Mouse (Mus musculus) liver, embryonic 15.5 days (tissue): ENCODE data around the gene Hoxd8. TPM values are rescaled to one million over a fixed set of nuclear protein-coding genes. Genes with fewer than 3 reads are reported as not detected.

Experiments used
- ATAC-seq: fragments of 200-750 bp; cut with Nextera tagmentation; 2 replicates; pipeline ENCODE4 v1.8.0; 2017; ENCODE audit warnings: moderate number of reproducible peaks, mild to moderate bottlenecking, moderate library complexity; ENCODE audit not compliant: insufficient read depth
- H3K27ac ChIP-seq: fragments of 300-500 bp; sonication (generic); replicated peaks from 2 replicates; pipeline ENCODE4 v1.5.1; 2015; ENCODE audit warnings: mild to moderate bottlenecking, inconsistent platforms
- H3K27me3 ChIP-seq: fragments of 300-500 bp; sonication (generic); 2 replicates; pipeline ENCODE4 v1.6.1; 2015; ENCODE audit warnings: mild to moderate bottlenecking, inconsistent platforms
- H3K36me3 ChIP-seq: fragments of 300-500 bp; sonication (generic); replicated peaks from 2 replicates; pipeline ENCODE4 v1.6.1; 2015; ENCODE audit warnings: moderate library complexity, mild to moderate bottlenecking, inconsistent platforms
- H3K4me1 ChIP-seq: fragments of 300-500 bp; sonication (generic); replicated peaks from 2 replicates; pipeline ENCODE4 v1.6.1; 2015; ENCODE audit warnings: inconsistent platforms
- H3K4me2 ChIP-seq: fragments of 300-500 bp; sonication (generic); 2 replicates; pipeline ENCODE4 v1.6.1; 2015; ENCODE audit warnings: moderate library complexity, mild to moderate bottlenecking, inconsistent platforms
- H3K4me3 ChIP-seq: fragments of 300-500 bp; sonication (generic); replicated peaks from 2 replicates; pipeline ENCODE4 v1.5.1; 2015; ENCODE audit warnings: mild to moderate bottlenecking, inconsistent platforms
- H3K9ac ChIP-seq: fragments of 300-500 bp; sonication (generic); 2 replicates; pipeline ENCODE4 v1.6.1; 2015; ENCODE audit warnings: moderate library complexity, mild to moderate bottlenecking, inconsistent platforms
- H3K9me3 ChIP-seq: fragments of 300-500 bp; sonication (generic); replicated peaks from 2 replicates; pipeline ENCODE4 v1.6.1; 2016; ENCODE audit warnings: inconsistent platforms
- WGBS: fragments of 180-500 bp; shearing (Covaris S2); methylation state at CpG from one replicate; pipeline ENCODE4 v1.1.7; 2015; ENCODE audit warnings: mixed read lengths; ENCODE audit not compliant: insufficient replicate concordance; 5-methylcytosine and 5-hydroxymethylcytosine counted together
- microRNA counts: library from miRNA; unstranded; fragments of <30 nt; microRNA quantifications from one replicate; lab custom pipeline; 2016
- microRNA-seq: library from miRNA; unstranded; fragments of <30 nt; microRNA quantifications from one replicate; pipeline ENCODE4, GENCODE M21; 2016
- polyA plus RNA-seq: library from polyadenylated mRNA; unstranded; fragments of >200 nt; fragmentation: Nextera tagmentation; extraction: Ambion mirVana; gene quantifications from 2 replicates; pipeline ENCODE4 v1.2.1, GENCODE M21; 2015

Hoxd8 gene
- polyA plus RNA-seq, 1 experiment from 2014 or later, result 0.05 TPM

DNA sequence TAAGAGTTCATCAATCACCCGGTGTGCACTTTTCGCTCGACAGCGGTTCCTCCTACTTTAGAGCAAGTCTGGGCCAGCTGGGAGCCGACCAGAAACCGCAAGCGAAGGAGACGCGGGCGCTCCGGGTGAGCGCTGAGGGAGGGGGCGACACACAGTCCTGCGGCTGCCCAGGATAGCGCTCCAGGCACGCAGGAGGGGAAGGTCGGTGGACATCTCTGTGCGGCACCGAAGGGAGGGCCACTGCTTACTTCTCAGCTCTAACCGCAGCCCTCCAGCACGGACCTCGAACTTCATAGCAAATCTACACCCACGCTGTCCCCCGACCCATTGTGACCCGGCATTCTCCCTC, 48.7 kb downstream of the Hoxd8 start:
- Histone ChIP-seq H3K9ac (no peak overlapping the region), H3K4me1 (no peaks in the 10 kb centered on the region), H3K36me3 (no peaks in the 10 kb centered on the region), H3K4me2 (no peak overlapping the region), H3K27me3 (peaks cover 97% of the 10 kb centered on the region), H3K27ac (no peak overlapping the region), H3K4me3 (no peak overlapping the region), H3K9me3 (no peaks in the 10 kb centered on the region)
- 0% methylated on average over 25 of the region's 25 CpGs for whole genome bisulfite sequencing
- ATAC-seq, result no peak

DNA sequence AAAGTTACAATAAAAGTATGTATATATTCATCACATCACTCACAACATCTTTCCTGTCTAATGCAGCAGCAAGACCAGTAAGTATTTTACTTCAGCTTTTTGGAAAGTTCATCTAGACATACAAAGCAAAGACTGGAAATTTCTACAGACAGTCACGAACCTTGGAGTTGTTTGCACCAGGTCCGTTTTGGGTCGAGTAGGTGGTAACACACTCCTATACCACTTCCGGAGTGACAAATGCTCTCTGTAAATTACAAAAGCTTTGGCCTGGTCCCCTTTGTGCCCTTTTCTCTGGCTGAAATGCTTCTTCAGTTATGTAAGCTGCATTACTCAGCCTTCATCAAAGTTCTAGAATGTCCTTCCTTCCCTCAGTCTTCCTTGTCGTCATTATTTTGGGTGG, 49.3 kb downstream of the Hoxd8 start:
- Histone ChIP-seq H3K4me1 (no peaks in the 10 kb centered on the region), H3K4me2 (no peak overlapping the region), H3K9me3 (no peaks in the 10 kb centered on the region), H3K36me3 (no peaks in the 10 kb centered on the region), H3K27me3 (peaks cover 97% of the 10 kb centered on the region), H3K27ac (no peak overlapping the region), H3K9ac (no peak overlapping the region), H3K4me3 (no peak overlapping the region)
- 13% methylated on average over 5 of the region's 5 CpGs for WGBS
- no peak for ATAC-seq

MicroRNAs encoded within 50 kb of the gene (microRNA counts, 519-probe panel; counts per million panel counts)
- not detected for microRNA mmu-miR-10b (lab: Ali Mortazavi, UCI)

Small RNAs within 50 kb of the gene (microRNA-seq; reads per million reads assigned to microRNA genes)
- gene Gm44463 (not detected), gene Mir10b (874 reads per million, percentile 75 among the genes with 10 or more reads in this experiment)

Other genes with a start within 250 kb of the Hoxd8 start
- gene Lnpk, start 125.2 kb upstream of the Hoxd8 start, polyA plus RNA-seq, result 15.1 and 17.3 TPM in 2 replicates
- not detected in 2 replicates for gene Evx2, start 45.1 kb upstream of the Hoxd8 start, polyA plus RNA-seq
- gene Hoxd13, start 36.3 kb upstream of the Hoxd8 start, polyA plus RNA-seq, result not detected in 2 replicates
- not detected in 2 replicates for gene Hoxd12, start 29.6 kb upstream of the Hoxd8 start, polyA plus RNA-seq
- not detected in 2 replicates for gene Hoxd11, start 25.1 kb upstream of the Hoxd8 start, polyA plus RNA-seq
- gene Hoxd10, start 12.7 kb upstream of the Hoxd8 start, polyA plus RNA-seq, result not detected in 2 replicates
- not detected in 2 replicates for gene Hoxd9, start 6.9 kb upstream of the Hoxd8 start, polyA plus RNA-seq
- gene Hoxd3, start 7.3 kb downstream of the Hoxd8 start, polyA plus RNA-seq, result 0.03 TPM in 1 of 2 replicates, not detected in the other
- gene Hoxd4, start 7.3 kb downstream of the Hoxd8 start, polyA plus RNA-seq, result not detected in 2 replicates
- not detected in 2 replicates for gene Gm28230, start 22.1 kb downstream of the Hoxd8 start, polyA plus RNA-seq
- gene Hoxd1, start 58.4 kb downstream of the Hoxd8 start, polyA plus RNA-seq, result 0.05 TPM in 1 of 2 replicates, not detected in the other
- 47.1 and 55.3 TPM in 2 replicates for gene Mtx2, start 121.2 kb downstream of the Hoxd8 start, polyA plus RNA-seq